Mouse (Mus musculus): ENCODE data around the gene Vmn1r118. TPM values are rescaled to one million over a fixed set of nuclear protein-coding genes. Genes with fewer than 3 reads are reported as not detected.
"Not testable (repeated sequence)": the region's sequence is repeated elsewhere in the genome, so short reads cannot be mapped to it uniquely, and the experiment has no call there.

Gene Vmn1r118
- total RNA-seq (2017), result not detected in 2 replicates

- ATAC-seq (replicated peaks; ENCODE audit: low read depth, poor library complexity, severe bottlenecking), result not testable (repeated sequence)
These were observed at the start of gene Vmn1r118 for GRCm38 (mm10) chr7:20912247-20912646. Gene Vmn1r118 (minus strand): TSS chr7:20912347.

DNA sequence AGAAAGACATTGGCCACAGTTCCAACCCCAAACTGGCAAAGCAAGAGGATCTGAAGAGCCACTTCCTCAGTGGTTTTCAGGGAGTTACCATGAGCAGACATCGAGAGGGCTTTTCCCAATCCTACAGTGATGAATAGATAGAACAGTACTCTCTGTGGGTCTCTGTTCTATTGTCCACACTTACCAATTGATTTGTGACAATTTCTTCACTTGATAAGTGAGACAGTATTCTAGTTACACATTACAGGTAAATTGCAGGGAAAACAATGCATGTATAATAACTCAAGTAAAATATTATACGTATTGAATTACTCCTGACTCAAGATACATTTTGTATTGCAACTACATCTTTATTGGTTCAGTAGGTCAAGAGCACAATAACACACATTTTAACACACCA lies 28.1 kb downstream of the Vmn1r118 start, which contains the start of gene Vmn1r117:
Gene Vmn1r117, minus strand, starts transcription at position 101 of the 400 bp plus-strand sequence.
- ATAC-seq (replicated peaks; ENCODE audit: low read depth, poor library complexity, severe bottlenecking), result not testable (repeated sequence)

GRCm38 (mm10) chr7:20871956-20872355 lies 40.2 kb downstream of the Vmn1r118 start, which contains the start of gene Vmn1r116:
Gene Vmn1r116 (plus strand): TSS chr7:20872256.
- not testable (repeated sequence) for ATAC-seq (replicated peaks; ENCODE audit: low read depth, poor library complexity, severe bottlenecking)

Other genes with a start within 250 kb of the Vmn1r118 start
- not detected in 2 replicates for gene Vmn1r107, start 243.4 kb downstream of the Vmn1r118 start, total RNA-seq (2017)
- gene Vmn1r111, start 209.1 kb downstream of the Vmn1r118 start, total RNA-seq (2017), result not detected in 2 replicates
- not detected in 2 replicates for gene Gm10668, start 181.7 kb downstream of the Vmn1r118 start, total RNA-seq (2017)
- not detected in 2 replicates for gene Vmn1r112, start 141.2 kb downstream of the Vmn1r118 start, total RNA-seq (2017)
- gene Vmn1r113, start 125.1 kb downstream of the Vmn1r118 start, total RNA-seq (2017), result not detected in 2 replicates
- gene Vmn1r114, start 100.2 kb downstream of the Vmn1r118 start, total RNA-seq (2017), result not detected in 2 replicates
- gene Vmn1r115, start 67.4 kb downstream of the Vmn1r118 start, total RNA-seq (2017), result not detected in 2 replicates
- not detected in 2 replicates for gene Vmn1r116, start 40.1 kb downstream of the Vmn1r118 start, total RNA-seq (2017)
- gene Vmn1r117, start 28.2 kb downstream of the Vmn1r118 start, total RNA-seq (2017), result not detected in 2 replicates
- not detected in 2 replicates for gene Vmn1r119, start 100.1 kb upstream of the Vmn1r118 start, total RNA-seq (2017)
- gene Vmn1r120, start 141.4 kb upstream of the Vmn1r118 start, total RNA-seq (2017), result not detected in 2 replicates
- not detected in 2 replicates for gene Vmn1r121, start 186.2 kb upstream of the Vmn1r118 start, total RNA-seq (2017)
- not detected in 2 replicates for gene Vmn1r122, start 221.8 kb upstream of the Vmn1r118 start, total RNA-seq (2017)
- gene Vmn1r123, start 249.8 kb upstream of the Vmn1r118 start, total RNA-seq (2017), result not detected in 2 replicates

Measured in common myeloid progenitor, adult 5-6 weeks (primary cell).